ENCODE assay signal across 9 mouse cellular contexts in the genomic region with DNA sequence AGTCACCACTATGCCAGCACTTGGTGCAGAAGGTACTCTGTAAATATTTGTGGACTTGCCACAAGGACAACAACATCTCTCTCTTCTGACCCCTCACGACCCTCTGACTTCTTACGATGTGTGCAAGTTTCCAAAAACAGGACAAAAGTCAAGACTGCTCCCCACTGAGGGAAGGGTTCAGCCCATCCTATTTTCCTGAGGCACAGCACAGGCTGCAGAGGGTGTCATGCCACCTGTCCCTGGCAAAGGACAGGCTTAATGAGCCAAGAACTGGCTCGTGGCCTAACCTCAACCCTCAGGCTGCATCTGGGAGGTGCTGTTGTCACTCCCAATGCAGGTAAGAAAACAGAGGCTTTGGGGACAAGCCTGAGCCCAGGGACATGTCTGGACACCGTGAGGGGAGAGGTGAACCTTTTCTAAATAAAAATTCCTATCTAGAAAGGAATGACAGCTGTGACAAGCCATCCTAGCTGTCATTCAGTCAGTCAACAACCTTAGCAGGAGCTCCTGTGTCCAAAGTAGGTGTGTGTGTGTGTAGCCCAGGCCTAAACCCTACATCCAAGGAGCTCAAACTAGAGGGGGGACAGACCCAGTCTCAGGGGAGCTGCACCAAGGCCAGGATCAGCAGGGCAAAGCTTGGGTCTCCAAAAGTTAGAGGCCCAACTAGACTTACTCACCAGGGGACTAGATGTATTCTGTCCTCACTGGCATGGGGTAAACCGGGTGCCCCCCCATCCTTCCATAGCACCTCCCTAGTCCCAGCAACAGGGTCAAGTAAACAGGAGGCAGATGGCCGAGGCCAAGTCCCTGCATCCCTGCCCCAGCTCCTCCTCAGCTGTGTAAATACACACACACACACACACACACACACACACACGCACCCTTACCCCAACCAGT. TPM values are rescaled to one million over a fixed set of nuclear protein-coding genes. Genes with fewer than 3 reads are reported as not detected.
A peak's percentile ranks its signal among the peaks of the same experiment; 100 is the strongest.
DNase-seq lines count a peak whose midpoint lies in the region; ATAC-seq and TF ChIP-seq lines count a peak whose summit lies in the region.
"Had no signal": no experiment of that assay in that cellular context is flagged by ENCODE, and none has a peak within 500 bp of the region (broad histone marks: within the 10 kb centered on the region; RNA-seq: fewer than 3 reads in every experiment).

No protein-coding gene starts in this region.

- no peak for TF ChIP-seq EP300 in stomach, postnatal 0 days (optimal IDR thresholded peaks at IDR 0.05)

- 0 out of 2 replicates have a peak overlapping the region, but pooled peaks have one; percentile 28 for H3K9ac ChIP-seq in neural tube, embryonic 13.5 days
- no peak overlapping the region for H3K9ac ChIP-seq in neural tube, embryonic 15.5 days (replicated peaks)
- H3K9ac ChIP-seq in stomach, postnatal 0 days (ENCODE audit: low read length), result no peak overlapping the region

- H3K4me3 ChIP-seq in neural tube, embryonic 13.5 days, result no peak overlapping the region
- H3K4me3 ChIP-seq in neural tube, embryonic 15.5 days (replicated peaks), result no peak overlapping the region
- no peak overlapping the region for H3K4me3 ChIP-seq in stomach, postnatal 0 days (ENCODE audit: low read depth, low read length)

- H3K36me3 ChIP-seq in neural tube, embryonic 13.5 days, result peaks cover 10% of the 10 kb centered on the region
- no peaks in the 10 kb centered on the region for H3K36me3 ChIP-seq in neural tube, embryonic 15.5 days
- H3K36me3 ChIP-seq in stomach, postnatal 0 days (ENCODE audit: control insufficient read depth, insufficient read depth, low read length), result no peaks in the 10 kb centered on the region

- H3K9me3 ChIP-seq in neural tube, embryonic 13.5 days, result no peaks in the 10 kb centered on the region
- H3K9me3 ChIP-seq in neural tube, embryonic 15.5 days (replicated peaks), result no peaks in the 10 kb centered on the region
- no peaks in the 10 kb centered on the region for H3K9me3 ChIP-seq in stomach, postnatal 0 days (ENCODE audit: control insufficient read depth, low read length)

- H3K4me2 ChIP-seq in neural tube, embryonic 13.5 days, result no peak overlapping the region
- H3K4me2 ChIP-seq in neural tube, embryonic 15.5 days, result no peak overlapping the region
- H3K4me2 ChIP-seq in stomach, postnatal 0 days (replicated peaks; ENCODE audit: low read depth), result peak overlapping the region; percentile 27; the same call in 1 of the 2 replicates

- peak; percentile 96 for DNase-seq in heart, adult 11 months
- DNase-seq in heart, postnatal 14 days, result no peak
- peak; percentile 39 for DNase-seq in liver
- peak; percentile 39 for DNase-seq in stomach, postnatal 0 days (ENCODE audit: low spot score)
- DNase-seq in ovary, adult 18-20 months (ENCODE audit: low spot score), result no peak

- peaks cover 55% of the 10 kb centered on the region for H3K4me1 ChIP-seq in neural tube, embryonic 13.5 days (replicated peaks)
- peaks cover 53% of the 10 kb centered on the region for H3K4me1 ChIP-seq in neural tube, embryonic 15.5 days
- H3K4me1 ChIP-seq in stomach, postnatal 0 days (replicated peaks; ENCODE audit: control insufficient read depth, insufficient read depth), result peaks cover 17% of the 10 kb centered on the region

- no peak for ATAC-seq in neural tube, embryonic 13.5 days (ENCODE audit: low read depth)
- ATAC-seq in neural tube, embryonic 15.5 days (ENCODE audit: low FRiP score), result no peak
- ATAC-seq in stomach, postnatal 0 days (ENCODE audit: low FRiP score, low TSS enrichment), result no peak
- ATAC-seq in activated CD4-positive, CD25-positive, alpha-beta regulatory T cell, adult 4 months, result no peak
- ATAC-seq: CD4-positive, CD25-positive, alpha-beta regulatory T cell, adult 4 months had no signal

- TF ChIP-seq CTCF in stomach, postnatal 0 days (IDR thresholded peaks at IDR 0.05; ENCODE audit: low read depth), result no peak

- intact Hi-C loops in heart, postnatal 14 days (cut with DNase I), result no loop called here

- 73% methylated on average over 7 of the region's 7 CpGs for WGBS in neural tube, embryonic 13.5 days
- 84% methylated on average over 7 of the region's 7 CpGs for WGBS in neural tube, embryonic 15.5 days
- WGBS in stomach, postnatal 0 days, result 49% methylated on average over 6 of the region's 7 CpGs

- H3K27me3 ChIP-seq in neural tube, embryonic 13.5 days, result no peaks in the 10 kb centered on the region
- no peaks in the 10 kb centered on the region for H3K27me3 ChIP-seq in neural tube, embryonic 15.5 days (replicated peaks)
- H3K27me3 ChIP-seq in stomach, postnatal 0 days (ENCODE audit: control insufficient read depth, insufficient read depth, low read length), result no peaks in the 10 kb centered on the region

- no peak overlapping the region for H3K27ac ChIP-seq in neural tube, embryonic 13.5 days (replicated peaks)
- H3K27ac ChIP-seq in neural tube, embryonic 15.5 days (replicated peaks), result no peak overlapping the region
- H3K27ac ChIP-seq in stomach, postnatal 0 days (replicated peaks), result peak overlapping the region; percentile 90

RNA-seq across cellular contexts. Expression of a gene that starts 3.3 kb away (rescaled TPM):
- total RNA-seq in heart, postnatal 14 days (2021), result 100 to 1,000 TPM in 1 of 2 experiments, 10 to 100 TPM in 1; 97.2 to 109 TPM
- 130 and 140 TPM in 2 replicates for polyA plus RNA-seq in neural tube, embryonic 13.5 days (2015; fragmentation: Nextera tagmentation; extraction: Ambion mirVana)
- polyA plus RNA-seq in neural tube, embryonic 15.5 days (2015; fragmentation: Nextera tagmentation; extraction: Ambion mirVana), result 112 and 128 TPM in 2 replicates
- polyA plus RNA-seq in stomach, postnatal 0 days (2015; fragmentation: Nextera tagmentation; extraction: Ambion mirVana), result 117 and 145 TPM in 2 replicates
- 10 to 100 TPM; 55.9 to 73.9 TPM for polyA plus RNA-seq in activated CD4-positive, CD25-positive, alpha-beta regulatory T cell, adult 4 months (2017; shearing (Covaris generic))

RNA-seq across cellular contexts. Expression of a gene that starts 19.9 kb away (rescaled TPM):
- total RNA-seq in heart, postnatal 14 days (2021), result 10 to 100 TPM; 34.4 to 41.1 TPM
- polyA plus RNA-seq in neural tube, embryonic 13.5 days (2015; fragmentation: Nextera tagmentation; extraction: Ambion mirVana), result 137 and 140 TPM in 2 replicates
- 127 and 134 TPM in 2 replicates for polyA plus RNA-seq in neural tube, embryonic 15.5 days (2015; fragmentation: Nextera tagmentation; extraction: Ambion mirVana)
- 56.3 and 58.7 TPM in 2 replicates for polyA plus RNA-seq in stomach, postnatal 0 days (2015; fragmentation: Nextera tagmentation; extraction: Ambion mirVana)
- 100 to 1,000 TPM; 155 to 180 TPM for polyA plus RNA-seq in activated CD4-positive, CD25-positive, alpha-beta regulatory T cell, adult 4 months (2017; shearing (Covaris generic))

RNA-seq across cellular contexts. Expression of a gene that starts 46.5 kb away (rescaled TPM):
- 10 to 100 TPM; 38.6 to 44.8 TPM for total RNA-seq in heart, postnatal 14 days (2021)
- 68.3 and 76.0 TPM in 2 replicates for polyA plus RNA-seq in neural tube, embryonic 13.5 days (2015; fragmentation: Nextera tagmentation; extraction: Ambion mirVana)
- 77.4 and 81.1 TPM in 2 replicates for polyA plus RNA-seq in neural tube, embryonic 15.5 days (2015; fragmentation: Nextera tagmentation; extraction: Ambion mirVana)
- 39.9 and 44.8 TPM in 2 replicates for polyA plus RNA-seq in stomach, postnatal 0 days (2015; fragmentation: Nextera tagmentation; extraction: Ambion mirVana)
- polyA plus RNA-seq in activated CD4-positive, CD25-positive, alpha-beta regulatory T cell, adult 4 months (2017; shearing (Covaris generic)), result 10 to 100 TPM; 67.8 to 87.0 TPM

Comparison
In these comparisons a context has a peak if more than half of its experiments do, and no peak if none do; other contexts are left out.
1. DNase-seq: peak in heart, adult 11 months (single experiment), liver (single experiment) and stomach, postnatal 0 days (single experiment); none in heart, postnatal 14 days (0 of 2) and ovary, adult 18-20 months (single experiment).